Mouse (Mus musculus): ENCODE data around the gene P3h4.

The P3h4 gene

DNA sequence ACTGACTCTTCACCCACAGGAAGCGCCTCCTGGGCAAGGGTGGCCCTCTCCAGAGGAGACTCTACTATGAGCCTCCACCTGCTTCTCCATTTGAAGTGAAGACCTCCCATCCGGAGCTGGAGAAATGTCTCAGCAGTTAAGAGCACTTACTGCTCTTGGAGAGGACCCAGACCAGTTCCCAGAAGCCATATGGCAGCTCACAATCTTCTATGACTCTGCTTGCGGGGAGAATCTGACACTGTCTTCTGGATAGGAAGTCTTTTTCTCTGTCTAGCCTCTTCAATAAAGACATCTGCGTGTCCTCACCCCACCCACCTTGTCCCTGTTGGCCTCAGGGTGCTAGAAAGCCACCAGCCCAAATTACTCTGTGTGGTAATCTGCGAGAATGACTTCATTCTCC, 21.7 kb downstream of the P3h4 start:
- DNase-seq (ENCODE audit: low spot score), result no peak

DNA sequence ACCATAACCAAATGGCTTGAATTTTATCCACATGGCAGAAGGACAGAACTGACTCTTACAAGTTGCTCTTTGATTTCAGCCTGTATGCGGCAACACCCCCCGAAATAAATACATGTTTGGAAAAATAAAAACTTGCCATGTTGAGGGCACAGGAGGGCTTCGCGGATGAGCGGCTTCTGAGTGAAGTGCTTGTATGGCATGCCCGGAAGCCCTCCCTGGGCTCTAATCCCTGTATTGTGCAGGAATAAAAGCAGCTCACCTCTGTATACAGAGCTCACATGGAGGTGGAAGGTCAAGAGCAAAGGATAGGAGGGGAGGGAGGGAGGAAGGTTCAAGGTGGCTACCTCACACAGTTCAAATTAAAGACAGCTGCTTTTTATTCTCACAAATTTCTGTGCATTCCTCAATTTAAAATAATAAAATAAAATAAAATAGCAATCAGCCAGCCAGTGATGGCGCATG, 22.7 kb downstream of the P3h4 start:
- no peak for DNase-seq (ENCODE audit: low spot score)

DNA sequence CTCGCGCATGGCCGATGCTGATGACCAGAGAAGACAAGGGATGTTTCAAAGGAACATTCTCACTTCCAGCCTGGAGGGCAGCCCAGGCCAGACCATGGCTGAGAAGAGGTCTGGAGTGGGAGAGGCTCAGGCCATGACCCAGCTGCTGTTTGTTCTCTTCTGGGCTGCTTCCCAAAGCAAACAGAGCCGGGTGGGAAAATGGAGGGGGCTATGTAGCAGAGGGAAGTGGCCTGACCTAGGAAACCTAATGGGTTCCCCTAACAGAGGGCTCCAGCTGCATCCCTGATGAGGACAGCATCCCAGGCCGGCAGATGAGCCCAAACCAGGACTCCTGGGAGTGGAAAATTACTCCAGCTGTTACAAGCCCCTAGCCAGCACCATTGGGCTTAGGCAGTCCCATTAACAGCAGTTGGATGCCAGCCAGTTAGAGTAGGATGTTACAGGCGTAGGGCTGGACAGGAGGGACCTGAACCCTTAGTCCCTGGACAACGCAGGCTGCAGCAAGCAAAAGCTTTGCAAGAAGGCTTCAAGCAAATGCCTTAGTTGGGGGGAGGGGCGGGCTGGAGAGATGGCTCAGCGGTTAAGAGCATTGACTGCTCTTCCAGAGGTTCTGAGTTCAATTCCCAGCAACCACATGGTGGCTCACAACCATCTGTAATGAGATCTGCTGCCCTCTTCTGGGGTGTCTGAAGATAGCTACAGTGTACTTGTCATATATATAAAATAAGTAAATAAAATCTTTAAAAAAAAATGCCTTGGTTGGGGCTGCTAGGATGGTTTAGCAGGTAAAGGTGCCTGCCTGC, 23.4 kb downstream of the P3h4 start:
- DNase-seq (ENCODE audit: low spot score), result no peak

DNA sequence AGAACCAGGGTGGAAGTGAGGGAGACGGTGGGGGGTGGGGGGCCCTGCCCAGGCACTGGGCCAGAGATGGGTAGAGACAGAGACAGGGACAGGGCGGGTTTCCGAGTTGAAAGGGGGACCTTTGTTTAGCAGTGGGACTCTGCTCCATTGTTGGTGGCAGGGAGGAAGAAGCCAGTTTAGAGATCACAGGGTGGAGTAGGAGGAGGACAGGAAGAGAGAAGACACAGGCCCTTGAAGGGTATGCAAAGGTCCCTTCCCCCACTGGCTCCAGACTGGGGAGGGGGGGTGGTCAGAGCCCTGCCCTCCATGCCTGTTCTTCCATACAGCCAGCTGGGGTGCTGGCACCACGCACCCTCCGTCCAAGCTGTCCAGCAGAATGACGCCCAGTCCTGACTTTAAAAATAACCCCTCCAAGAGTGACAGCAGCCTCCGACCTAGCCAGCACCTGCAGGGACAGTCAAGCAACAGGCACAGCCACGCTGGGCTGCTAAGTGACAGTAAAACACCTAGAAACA, 24.6 kb downstream of the P3h4 start:
- DNase-seq (ENCODE audit: low spot score), result no peak

DNA sequence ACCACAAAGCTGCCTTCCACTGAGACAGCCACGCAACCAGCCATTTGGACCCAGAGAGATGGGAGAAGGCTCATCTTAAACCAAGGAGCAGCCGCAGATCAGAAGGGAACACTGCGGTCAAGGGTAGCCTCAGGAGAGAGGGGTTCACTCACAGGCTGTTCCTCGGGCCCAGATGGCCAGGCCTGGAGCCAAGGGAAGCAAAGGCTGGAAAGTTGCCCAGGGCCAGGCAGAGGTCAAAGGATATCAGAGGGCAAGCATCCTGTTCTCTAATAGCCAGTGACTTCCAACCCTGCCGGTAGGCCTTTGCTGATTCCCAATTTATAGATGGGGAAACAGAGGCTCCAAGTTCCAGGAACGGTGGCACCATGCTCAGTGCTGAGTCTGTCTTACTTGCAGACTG, 26.0 kb downstream of the P3h4 start:
- no peak for DNase-seq (ENCODE audit: low spot score)

DNA sequence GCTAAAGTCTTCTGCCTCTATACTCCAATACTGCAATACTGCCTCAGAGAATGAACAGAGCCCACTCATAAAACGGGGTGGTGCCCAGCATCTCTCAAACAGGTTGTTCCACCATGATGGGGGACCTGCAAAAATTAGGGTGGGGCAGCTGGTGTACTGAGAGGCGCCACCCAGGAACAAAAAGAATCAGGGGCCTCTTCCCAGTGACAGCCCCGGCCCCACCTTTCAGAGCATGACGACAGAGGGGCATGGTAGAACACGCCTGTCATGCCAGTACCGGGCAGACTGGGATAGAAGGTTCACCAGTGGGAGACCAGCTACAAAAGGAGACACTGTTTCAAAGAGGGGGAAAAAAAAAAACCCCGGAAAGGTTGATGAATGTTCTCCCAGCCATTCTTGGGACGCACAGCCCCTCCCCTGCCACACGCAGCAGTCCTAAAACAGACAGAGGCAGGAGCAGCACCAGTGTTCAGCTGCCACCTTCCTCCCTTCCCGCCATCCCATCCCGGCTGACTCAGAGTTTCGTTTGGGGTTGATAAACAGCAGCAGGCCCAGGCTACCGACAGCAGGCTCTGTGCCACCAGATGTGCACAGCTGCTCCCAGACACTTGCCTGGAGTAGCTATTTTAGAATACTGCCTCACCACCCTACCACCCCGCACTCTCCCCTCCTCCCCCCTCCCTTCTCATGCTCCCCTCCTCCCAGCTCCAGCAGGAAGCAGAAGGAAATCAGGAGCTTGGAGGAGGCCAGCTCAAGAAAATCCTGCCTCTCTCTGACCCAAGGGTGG, 26.9 kb downstream of the P3h4 start:
- peak; percentile 40 for DNase-seq (ENCODE audit: low spot score)

DNA sequence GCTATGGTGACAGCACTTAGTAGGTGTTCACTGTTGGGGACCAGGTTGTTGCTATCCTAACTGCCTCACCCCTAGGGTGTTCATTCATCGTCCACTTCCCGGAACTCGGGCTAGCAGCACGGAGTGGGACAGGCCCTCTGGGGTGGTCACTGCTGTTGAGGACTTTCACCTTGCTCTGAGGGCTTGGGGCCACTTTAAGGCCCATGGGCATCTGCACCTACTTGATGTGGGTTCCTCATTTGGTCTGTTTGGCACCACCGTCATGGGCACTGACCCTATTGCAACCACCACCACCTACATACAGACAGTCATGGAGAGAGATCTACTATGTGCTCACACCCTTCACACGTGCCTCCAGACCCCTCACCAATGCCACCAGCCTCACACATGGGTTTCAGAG, 27.5 kb downstream of the P3h4 start:
- no peak for DNase-seq (ENCODE audit: low spot score)

DNA sequence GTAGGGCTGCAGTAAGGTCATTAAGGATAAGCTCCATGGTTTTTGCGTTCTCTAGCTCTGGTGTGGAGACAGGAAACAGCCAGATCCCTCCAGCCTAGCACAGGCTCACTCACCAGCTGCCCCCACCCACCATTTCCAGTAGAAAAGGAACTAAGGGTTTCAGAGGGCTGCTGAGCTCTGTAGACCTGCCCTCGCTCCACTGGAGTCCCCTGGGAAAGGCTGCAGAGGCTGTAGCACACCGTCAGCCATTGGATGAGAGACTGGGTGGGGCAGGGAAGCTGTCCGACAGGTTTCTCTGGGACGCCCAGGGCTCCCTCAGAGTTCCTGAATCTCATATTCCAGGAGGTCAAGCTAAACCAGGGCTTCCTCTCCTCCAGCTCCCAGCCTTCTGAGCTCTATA, 28.1 kb downstream of the P3h4 start:
- no peak for DNase-seq (ENCODE audit: low spot score)

DNA sequence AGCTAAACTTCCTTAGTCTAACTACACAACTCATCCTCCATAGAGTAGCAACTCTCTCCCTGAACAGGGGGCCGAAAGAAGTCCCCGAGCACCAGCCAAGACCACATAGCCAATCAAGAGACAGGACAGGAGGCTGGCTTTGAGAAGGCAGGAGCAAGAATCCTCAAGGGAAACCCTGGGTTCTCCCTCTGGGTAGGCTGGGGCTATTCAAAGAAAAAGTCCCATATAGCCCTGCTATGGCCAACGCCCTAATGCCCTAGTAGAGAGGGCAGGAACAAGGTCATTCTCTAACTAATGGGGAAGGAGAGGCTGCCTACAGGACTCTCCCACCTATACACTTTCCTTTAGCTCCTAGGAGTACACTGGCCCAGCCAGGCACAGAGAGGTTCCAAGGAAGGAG, 29.6 kb downstream of the P3h4 start:
- no peak for DNase-seq (ENCODE audit: low spot score)

DNA sequence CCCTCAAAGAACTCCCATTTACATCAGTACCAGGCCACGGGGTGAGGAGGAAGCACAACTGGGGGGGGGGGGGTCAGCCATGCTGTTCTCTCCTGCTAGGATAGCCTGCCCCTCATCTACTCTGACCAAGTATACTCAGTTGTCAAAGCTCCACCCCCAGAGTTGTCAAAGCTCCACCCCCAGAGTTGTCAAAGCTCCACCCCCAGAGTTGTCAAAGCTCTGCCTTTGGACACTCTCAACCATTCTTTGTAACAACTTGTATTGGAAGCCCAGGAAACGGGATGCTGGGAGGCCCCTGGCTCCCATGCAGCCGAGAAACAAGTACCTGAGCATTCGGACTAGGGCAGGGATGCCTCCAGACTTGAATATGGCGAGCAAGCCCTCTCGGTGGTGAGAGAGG, 32.0 kb downstream of the P3h4 start:
- no peak for DNase-seq (ENCODE audit: low spot score)

DNA sequence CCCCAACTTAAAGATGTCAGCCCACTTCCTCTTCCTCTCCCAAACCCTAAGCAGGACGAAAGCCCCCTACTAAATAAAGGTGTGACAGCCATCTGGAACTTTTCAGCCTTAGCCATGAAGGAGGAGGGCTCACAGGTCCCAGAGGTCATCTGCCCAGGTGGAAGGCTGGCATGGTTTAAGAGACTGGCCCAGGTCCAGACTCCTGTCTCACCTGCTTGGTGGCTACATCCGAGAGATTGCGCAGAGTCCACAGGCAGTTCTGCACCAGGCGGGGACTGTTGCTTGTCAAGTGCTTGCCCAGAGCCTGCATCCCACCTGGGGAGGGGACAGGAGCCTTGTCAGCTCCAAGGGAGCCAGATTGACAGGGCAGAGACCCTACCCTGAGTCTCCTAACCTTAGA, 35.3 kb downstream of the P3h4 start:
- no peak for DNase-seq (ENCODE audit: low spot score)

DNA sequence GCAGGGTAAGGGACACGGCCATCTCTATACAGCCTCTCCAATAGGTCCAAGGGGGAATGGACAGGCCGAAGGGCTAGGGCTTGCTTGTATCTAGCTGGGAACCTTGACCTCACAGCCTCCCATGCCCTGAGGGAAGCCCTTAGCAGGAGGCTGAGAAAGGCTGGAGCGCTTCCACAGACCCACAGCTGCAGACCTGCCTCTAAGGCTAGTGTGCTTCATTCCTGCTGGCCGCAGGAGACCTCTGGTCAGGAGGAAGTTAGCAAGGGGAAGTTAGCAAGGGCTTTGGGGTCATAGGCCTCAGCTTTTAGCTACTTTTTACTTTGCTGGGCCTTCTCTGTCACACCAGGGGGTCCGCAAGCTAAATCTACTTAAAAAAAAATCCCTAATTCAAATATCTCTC, 36.2 kb downstream of the P3h4 start:
- DNase-seq (ENCODE audit: low spot score), result no peak

DNA sequence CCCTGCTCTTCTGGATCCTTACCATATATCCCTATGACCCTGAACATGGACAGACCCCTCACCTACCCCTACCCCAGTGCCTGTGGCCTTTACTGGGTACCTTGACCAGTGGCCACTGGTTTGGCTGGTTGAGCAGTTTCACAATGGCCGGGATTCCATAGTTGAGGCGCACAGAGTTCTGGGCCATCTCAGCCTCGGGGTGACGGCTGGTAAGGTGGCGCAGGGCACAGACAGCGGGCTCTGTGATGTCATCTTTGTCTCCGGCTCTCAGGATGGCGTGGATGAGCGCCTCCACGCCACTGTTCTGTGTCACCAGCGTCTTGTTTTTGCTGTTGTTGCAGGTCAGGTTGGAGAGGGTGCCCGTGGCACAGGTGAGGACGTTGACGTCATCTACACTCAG, 36.6 kb downstream of the P3h4 start:
- DNase-seq (ENCODE audit: low spot score), result no peak

DNA sequence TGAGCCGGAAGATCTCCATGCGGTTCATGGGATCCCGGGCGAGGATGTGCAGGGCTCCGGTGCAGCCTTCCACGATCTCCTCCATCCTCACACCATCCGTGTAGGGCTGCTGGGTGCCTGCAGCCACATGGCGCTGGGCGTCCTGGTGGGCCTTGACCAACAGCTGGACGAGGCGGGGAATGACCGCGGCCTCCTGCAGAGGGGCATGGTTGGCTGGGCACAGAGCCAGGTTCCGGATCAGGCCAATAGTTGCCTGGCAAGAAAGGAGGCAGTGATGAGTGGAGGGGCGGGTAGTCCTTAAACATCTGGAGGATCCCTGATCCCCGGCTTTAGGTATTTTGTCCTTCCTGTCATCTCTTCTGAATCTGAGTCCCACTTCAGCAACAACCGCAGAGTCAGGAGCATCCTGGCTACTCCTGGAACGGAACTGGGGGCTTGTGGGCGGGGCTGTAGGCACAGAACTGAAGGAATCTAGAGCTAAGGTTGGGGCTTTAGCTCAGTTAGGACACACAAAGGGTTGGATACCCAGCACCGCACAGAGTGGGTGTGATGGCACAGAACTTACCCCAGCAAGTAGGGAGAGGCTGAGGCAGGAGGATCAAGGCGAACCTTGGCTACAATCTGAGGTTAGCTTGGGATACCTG, 37.8 kb downstream of the P3h4 start:
- DNase-seq (ENCODE audit: low spot score), result no peak

DNA sequence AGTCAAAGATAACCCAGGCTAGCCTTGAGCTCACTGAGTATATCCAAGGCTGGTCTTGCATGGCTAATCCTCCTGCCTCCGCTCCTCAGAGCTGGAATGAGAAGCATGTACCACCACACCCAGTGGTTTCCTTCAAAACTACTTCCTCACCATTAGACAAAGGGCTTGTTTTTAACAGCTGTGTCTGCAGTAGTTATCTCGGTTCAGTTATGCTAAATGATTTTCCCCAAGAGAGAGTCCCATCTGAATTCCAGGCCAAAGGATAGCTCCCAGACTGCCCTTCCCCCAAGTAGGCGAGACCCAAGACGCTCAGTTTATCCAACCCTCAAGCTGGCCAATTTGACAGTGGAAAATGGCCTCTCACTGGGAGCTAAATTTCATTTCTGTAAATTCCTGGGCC, 38.6 kb downstream of the P3h4 start:
- DNase-seq (ENCODE audit: low spot score), result no peak

DNA sequence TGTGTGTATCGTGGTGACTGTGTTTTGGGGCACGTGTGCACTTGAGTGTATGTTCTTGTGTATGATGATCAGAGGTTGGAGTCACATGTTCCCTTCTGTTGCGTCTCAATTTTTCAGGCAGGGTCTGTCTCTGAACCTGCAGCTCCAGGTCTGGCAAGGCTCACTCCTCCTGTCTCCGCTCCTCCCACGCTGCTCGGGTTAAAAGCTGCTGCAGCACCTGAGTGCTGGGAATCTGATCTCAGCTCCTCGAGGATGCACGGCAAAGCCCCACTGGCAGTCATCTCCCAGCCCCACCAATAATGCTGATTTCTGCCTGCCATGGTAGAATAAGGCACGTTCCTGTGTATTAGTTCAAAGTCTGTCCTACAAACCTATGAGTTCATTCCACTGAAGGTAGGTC, 39.5 kb downstream of the P3h4 start:
- no peak for DNase-seq (ENCODE audit: low spot score)

DNA sequence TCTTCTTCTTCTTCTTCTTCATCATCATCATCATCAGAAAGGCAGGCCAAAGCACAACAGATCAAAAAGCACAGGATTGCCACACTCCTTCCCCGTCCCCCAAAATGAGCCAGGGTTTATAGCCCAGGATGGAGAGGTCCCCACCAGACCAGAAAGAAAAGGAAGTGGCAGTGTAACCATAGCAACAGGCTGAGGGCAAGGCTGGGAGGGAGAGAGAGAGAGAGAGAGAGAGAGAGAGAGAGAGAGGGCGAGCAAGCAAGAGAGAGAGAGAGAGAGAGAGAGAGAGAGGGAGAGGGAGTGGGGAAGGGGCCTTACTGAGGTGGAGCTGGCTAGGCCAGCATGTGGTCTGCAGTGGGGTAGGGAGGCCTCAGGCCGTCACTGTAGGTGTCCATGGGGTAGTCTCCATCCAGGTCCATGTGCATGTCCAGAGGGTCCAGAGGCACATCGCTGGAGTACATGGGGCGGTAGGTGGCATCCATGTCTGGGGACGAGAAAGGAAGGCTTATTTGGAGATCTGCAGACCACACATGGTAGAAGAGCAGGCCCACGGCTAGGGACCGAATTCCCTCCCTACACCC, 42.6 kb downstream of the P3h4 start:
- peak; percentile 38 for DNase-seq (ENCODE audit: low spot score)

DNA sequence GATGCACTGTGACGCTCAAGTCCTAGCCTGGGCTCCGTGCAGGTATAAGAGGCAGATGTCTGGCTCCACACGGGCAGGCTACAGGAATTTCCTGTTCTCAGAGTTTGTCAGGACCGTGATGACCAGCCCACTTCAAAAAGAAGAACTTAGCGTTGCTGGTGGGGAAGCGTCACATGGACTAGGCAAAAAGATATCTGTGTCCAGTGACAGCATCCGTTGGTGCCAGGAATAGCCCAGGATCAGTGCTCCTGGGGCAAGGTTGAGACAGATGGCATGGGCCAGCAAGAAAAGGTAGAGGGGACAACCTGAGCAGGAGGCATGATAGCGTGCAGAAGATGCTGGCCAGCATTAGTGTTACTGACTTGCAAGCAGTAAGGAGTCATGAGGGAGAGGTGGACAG, 44.8 kb downstream of the P3h4 start:
- DNase-seq (ENCODE audit: low spot score), result no peak

DNA sequence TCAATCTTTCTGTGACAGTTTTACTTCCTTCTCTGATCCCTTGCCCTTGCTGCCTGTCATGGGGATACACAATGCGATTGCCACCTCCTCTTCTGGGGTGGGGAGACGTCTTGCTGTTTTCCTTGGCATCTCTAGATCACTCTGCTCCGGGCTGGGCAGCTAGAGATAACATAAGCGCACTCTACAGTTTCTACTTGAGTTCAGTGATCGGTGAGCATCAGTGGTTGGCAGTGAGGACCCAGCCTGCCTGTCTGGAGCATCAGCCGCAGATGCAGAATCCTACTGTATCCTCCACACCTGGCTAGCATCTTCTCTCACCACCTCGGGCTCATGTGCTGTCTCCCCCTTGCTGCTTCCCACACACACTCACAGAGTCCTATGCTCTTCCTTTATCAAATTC, 45.5 kb downstream of the P3h4 start:
- DNase-seq (ENCODE audit: low spot score), result no peak

DNA sequence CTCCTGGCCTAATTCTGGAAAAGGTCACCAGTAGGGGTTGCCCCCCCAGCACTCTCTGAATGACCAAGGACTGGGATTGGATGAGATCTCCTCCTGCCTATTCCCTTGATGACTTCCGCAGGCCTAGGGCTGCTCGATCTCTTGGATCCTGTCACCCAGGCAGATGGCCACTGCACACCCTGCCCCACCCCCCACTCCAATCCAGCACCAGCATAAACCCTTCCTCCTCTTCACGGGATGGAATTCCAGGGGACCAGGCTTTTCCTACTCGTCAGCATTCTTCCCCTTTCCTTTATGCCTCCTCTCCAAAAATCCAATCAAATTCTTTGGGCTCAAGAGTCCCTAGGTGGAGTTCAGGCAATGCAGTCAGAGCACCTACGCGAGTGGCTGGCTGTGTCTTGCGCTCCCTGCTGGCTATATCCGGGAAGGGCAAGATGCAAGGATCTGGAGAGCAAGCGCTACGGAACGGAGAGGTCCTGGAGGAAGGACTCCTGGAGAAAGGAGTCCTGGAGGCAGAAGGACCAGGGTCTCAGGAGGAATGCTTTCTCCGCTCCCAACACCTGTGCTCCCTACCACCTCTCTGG, 51.6 kb downstream of the P3h4 start:
- peak; percentile 82 for DNase-seq (ENCODE audit: low spot score)

DNA sequence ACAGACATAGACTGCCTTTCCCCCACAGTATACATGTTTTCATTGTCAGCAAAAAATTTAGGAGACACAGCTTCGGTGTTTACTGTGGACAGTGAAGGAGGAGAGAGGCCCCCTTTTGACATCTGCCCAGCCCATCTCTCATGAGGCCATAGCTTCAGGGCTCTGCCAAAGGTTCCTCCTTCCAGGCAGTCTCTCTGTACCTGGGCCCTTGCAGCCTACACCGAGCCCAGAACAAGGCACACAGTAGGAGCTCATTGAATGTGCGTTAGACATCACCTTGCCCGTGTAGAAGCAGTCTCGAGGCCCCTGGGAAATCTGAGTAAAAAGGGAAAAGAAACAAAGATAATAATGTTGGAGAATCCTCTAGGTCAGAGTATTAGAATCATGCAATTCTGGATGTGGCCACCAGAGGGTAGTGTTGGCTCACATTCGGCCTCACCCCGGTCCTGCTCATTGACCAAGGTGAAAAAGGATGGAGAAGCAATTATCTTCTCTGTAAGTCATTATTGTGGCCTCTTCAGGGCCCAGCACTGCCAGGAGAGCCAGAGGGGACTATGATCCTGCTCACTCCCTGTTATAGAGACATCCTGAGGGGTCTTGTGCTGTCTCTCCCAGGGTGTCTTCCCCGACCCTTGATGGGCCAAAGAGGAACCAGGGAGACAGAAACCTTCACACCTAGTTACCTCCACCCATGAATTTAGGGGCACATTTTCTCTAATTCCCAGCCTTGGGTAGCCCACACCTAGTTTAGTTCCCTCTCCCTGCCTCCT, 52.2 kb downstream of the P3h4 start:
- peak; percentile 86 for DNase-seq (ENCODE audit: low spot score)
